Mouse (Mus musculus): ENCODE data around the gene Rbm8a2. TPM values are rescaled to one million over a fixed set of nuclear protein-coding genes. Genes with fewer than 3 reads are reported as not detected.

Gene Rbm8a2
- total RNA-seq, 2 experiments from 2014 or later, result not detected

DNA sequence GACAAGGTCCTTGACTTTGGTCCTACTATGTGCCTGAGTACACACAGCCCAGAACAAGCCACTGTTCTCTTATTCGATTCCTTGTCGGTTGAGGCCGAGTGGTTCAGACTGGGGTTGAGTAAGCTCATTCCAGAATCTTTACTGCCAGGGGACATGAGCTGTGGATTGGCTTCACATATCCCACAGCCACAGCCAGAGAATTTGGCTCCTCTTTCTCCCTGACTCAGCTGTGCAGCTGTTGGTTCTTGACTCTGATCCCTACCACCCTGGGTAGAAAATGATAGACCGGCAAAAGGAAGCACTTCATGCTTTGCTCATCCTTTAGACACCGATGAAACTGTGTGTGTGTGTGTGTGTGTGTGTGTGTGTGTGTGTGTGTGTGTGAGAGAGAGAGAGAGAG is 47.5 kb downstream of the Rbm8a2 start:
- DNase-seq (ENCODE audit: low spot score), result peak; percentile 7

Other genes with a start within 250 kb of the Rbm8a2 start
- gene Exo1, start 98.5 kb downstream of the Rbm8a2 start, total RNA-seq (2021), result not detected
- gene Gm38100, start 58.8 kb downstream of the Rbm8a2 start, total RNA-seq (2021), result not detected

All from gastrocnemius, adult 18-20 months (tissue).